Mouse (Mus musculus): ENCODE measurements around the gene Ovca2.

- TF ChIP-seq CTCF (conservative IDR thresholded peaks at IDR 0.05; ENCODE audit: low read length) (no peak), POU5F1 (IDR thresholded peaks at IDR 0.05; ENCODE audit: borderline replicate concordance, low read length) (no peak), NANOG (IDR thresholded peaks at IDR 0.05; ENCODE audit: borderline replicate concordance, low read length) (no peak)
Measured at GRCm38 (mm10) chr11:75172151-75173094, 6.2 kb downstream of the Ovca2 start.
